Mouse (Mus musculus): ENCODE results near the gene Msh4.

- TF ChIP-seq POLR2A (IDR thresholded peaks at IDR 0.05; ENCODE audit: insufficient read depth, low read length) = no peak
- TF ChIP-seq EP300 (IDR thresholded peaks at IDR 0.05; ENCODE audit: insufficient read depth, low read depth, low read length) = no peak
- peak; percentile 28 for TF ChIP-seq CTCF (IDR thresholded peaks at IDR 0.05; ENCODE audit: low read depth, low read length)
These were observed 20.4 kb upstream of the Msh4 start for GRCm38 (mm10) chr3:153926333-153926732.

Measured in ES-Bruce4 (cell line).